Mouse (Mus musculus) T-helper 17 cell (primary cell): ENCODE results near the gene Mmp21.

ENCODE experiments used
- in situ Hi-C, 2 experiments: fragments of 300-600 bp; cut with MboI, MseI; formaldehyde crosslinking; loops; 1 replicate in 1 of 2; 2 replicates in 1 of 2; pipeline ENCODE4 v1.15.1; 2025; ENCODE audit warnings: high pct_unique_total_duplicates in 2 of 2

Gene Mmp21

GRCm38 (mm10) chr7:133662467-133662866 is 17.4 kb downstream of the Mmp21 start:
- in situ Hi-C loops: no loop called here

- in situ Hi-C loops: loop anchor here in 1 of 2 experiments (25.0 kb wide), 1 partner anchor 783 kb away; the partner anchor contains the start of genes Abraxas2 and Eef1akmt2
Observed at GRCm38 (mm10) chr7:133645716-133646115, 34.1 kb downstream of the Mmp21 start.

GRCm38 (mm10) chr7:133638821-133639220 is 41.0 kb downstream of the Mmp21 start:
- in situ Hi-C loops: loop anchor here (5.0 to 25.0 kb wide), 4 partner anchors 68 to 777 kb away; partner anchors contain the start of genes Abraxas2 (in 1 of the 2), Bccip (in 1 of the 2) and Eef1akmt2 (in 1 of the 2)

DNA sequence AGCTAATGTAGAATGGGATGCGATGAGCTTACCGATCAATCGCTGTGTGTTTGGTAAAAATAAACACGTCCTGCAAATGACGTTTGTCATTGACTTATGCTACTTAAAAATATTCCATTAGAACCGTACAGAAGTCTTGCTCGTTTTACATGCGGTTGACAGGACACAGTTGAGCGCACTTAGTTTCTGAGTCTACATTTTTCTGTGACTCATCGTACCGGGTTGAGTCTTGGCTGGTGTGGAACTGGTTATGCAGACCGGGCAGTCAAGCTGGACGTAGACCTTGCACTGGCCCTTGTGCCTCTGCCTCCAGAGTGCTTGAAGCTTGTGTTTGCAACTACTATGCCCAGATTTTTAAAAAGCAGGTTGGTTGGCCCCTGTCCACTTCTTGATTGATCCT is 41.6 kb downstream of the Mmp21 start:
- in situ Hi-C loops: loop anchor here (5.0 to 25.0 kb wide), 4 partner anchors 69 to 776 kb away; partner anchors contain the start of genes Abraxas2 (in 1 of the 2), Bccip (in 1 of the 2) and Eef1akmt2 (in 1 of the 2)

- in situ Hi-C loops: loop anchor here (5.0 to 25.0 kb wide), 4 partner anchors 70 to 775 kb away; partner anchors contain the start of genes Abraxas2 (in 1 of the 2), Bccip (in 1 of the 2) and Eef1akmt2 (in 1 of the 2)
Observed at GRCm38 (mm10) chr7:133637361-133638305, 42.2 kb downstream of the Mmp21 start, which contains the start of gene Edrf1. Gene Edrf1 (plus strand): TSS chr7:133637543.

- in situ Hi-C loops: loop anchor here (5.0 to 25.0 kb wide), 4 partner anchors 70 to 775 kb away; partner anchors contain the start of genes Abraxas2 (in 1 of the 2), Bccip (in 1 of the 2) and Eef1akmt2 (in 1 of the 2)
Observed at GRCm38 (mm10) chr7:133636738-133637352, 43.0 kb downstream of the Mmp21 start.

- in situ Hi-C loops: loop anchor here (5.0 to 25.0 kb wide), 5 partner anchors 72 to 1018 kb away; partner anchors contain the start of genes Abraxas2 (in 1 of the 2), Bccip (in 1 of the 2) and Eef1akmt2 (in 1 of the 2)
Observed at GRCm38 (mm10) chr7:133634932-133635650, 44.8 kb downstream of the Mmp21 start.

DNA sequence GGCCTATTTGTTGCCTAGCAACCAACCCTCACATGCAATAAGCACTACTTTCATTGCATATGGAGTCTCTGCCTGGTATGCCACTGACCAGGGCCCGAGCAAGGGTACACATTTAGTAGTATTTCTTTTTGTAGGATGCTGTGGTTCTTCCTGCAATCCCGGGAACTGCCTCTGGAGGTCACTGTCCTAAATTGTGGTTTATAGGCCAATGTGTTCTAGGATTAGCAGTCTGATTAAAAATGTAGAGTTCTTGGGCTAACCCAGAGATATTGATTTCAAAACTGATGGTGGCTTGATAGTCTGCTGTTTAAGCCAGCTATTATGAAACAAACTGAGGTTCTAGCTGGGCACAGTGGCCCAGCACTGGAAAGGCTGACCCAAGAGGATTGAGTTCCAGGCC is 47.4 kb downstream of the Mmp21 start:
- in situ Hi-C loops: loop anchor here (5.0 to 25.0 kb wide), 4 partner anchors 518 to 1015 kb away; partner anchors contain the start of genes Abraxas2 (in 1 of the 2) and Eef1akmt2 (in 1 of the 2)

DNA sequence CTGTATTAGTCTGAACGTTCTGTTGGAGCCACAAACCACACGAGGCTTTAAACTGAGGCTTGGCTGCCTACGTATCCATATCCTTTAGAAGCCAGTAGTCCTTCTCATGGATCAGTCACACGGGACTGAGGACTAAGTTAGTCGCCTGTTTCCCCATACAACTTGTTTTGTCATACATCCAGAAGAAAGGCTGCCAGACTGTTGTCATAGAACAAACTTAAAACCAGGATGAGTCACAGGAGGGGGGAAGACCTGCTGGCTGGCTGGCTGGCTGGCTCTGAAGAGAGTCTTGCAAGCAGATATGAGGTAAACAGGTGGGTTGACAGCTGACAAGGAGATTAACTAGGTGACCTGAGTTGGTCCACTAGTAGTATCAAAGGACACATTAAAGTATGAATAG is 49.0 kb downstream of the Mmp21 start:
- in situ Hi-C loops: loop anchor here (5.0 to 25.0 kb wide), 4 partner anchors 516 to 1014 kb away; partner anchors contain the start of genes Abraxas2 (in 1 of the 2) and Eef1akmt2 (in 1 of the 2)

DNA sequence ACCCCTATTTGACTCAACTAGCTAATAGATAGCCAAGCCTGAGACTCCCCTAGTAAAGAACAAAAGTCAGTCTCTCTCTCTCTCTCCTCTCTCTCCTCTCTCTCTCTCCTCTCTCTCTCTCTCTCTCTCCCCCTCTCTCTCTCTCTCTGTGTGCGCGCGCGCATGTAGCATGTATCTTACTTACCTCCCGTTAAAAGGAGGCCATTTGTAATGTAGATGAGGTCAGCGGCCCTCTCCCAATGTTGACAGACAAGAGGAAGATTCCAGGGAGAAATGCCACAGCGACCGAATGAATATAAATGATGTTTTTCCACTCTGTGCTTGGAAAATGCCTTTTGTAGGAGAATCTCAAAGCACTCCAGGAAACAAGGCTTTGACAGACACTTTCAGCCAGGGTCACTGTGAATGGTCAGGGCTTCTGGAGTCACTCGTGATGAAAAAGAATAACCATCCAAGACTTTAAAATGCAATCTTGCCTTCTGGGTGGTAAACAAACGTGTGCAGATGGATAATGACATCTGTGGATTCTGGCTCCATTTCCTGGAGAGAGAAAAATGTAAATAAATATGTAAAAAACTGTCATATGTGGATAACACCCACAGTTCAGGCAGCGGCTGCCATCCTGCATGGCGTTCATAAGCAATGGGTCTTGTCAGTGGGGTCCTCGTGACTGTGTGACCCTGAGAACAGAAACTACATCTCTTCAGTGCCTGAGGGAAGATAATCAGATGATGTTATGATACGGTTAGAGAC is 52.5 kb downstream of the Mmp21 start:
- in situ Hi-C loops: loop anchor here (5.0 to 25.0 kb wide), 2 partner anchors 685 to 765 kb away; partner anchors contain the start of genes Abraxas2 (in 1 of the 2) and Eef1akmt2 (in 1 of the 2)
